Mouse (Mus musculus): ENCODE data around the gene Mustn1. TPM values are rescaled to one million over a fixed set of nuclear protein-coding genes. Genes with fewer than 3 reads are reported as not detected.

The Mustn1 gene
- polyA plus RNA-seq, 1 experiment from 2014 or later, result 1.1 TPM

GRCm38 (mm10) chr14:30875130-30875865 lies 3.7 kb upstream of the Mustn1 start:
- no peaks in the 10 kb centered on the region for H3K36me3 ChIP-seq (ENCODE audit: control insufficient read depth, insufficient read depth, low read length)

GRCm38 (mm10) chr14:30875955-30876354 lies 3.0 kb upstream of the Mustn1 start:
- no peak overlapping the region for H3K27ac ChIP-seq (replicated peaks; ENCODE audit: low read depth, low read length)
- no peak overlapping the region; the same call in 1 of the 2 replicates for H3K4me2 ChIP-seq (ENCODE audit: low read depth, severe bottlenecking)
- 85% methylated on average over 9 of the region's 9 CpGs for WGBS
- ATAC-seq (ENCODE audit: insufficient number of reproducible peaks, low FRiP score, low TSS enrichment, low read depth) (no peak), DNase-seq (ENCODE audit: low spot score) (no peak)
- H3K36me3 ChIP-seq (ENCODE audit: control insufficient read depth, insufficient read depth, low read length), result no peaks in the 10 kb centered on the region
- H3K4me1 ChIP-seq (ENCODE audit: control insufficient read depth, insufficient read depth, low read length), result 0 out of 2 replicates have a peak, but pooled peaks cover 3% of the 10 kb centered on the region
- H3K27me3 ChIP-seq (ENCODE audit: control insufficient read depth, insufficient read depth, low read length), result no peaks in the 10 kb centered on the region
- H3K9me3 ChIP-seq (ENCODE audit: control insufficient read depth, low read length), result no peaks in the 10 kb centered on the region
- H3K4me3 ChIP-seq (ENCODE audit: low read depth, low read length), result no peak overlapping the region
- H3K9ac ChIP-seq (ENCODE audit: low read length), result no peak overlapping the region

More at GRCm38 (mm10) chr14:30875130-30875865, 3.7 kb upstream of the Mustn1 start:
- 88% methylated on average over 12 of the region's 12 CpGs for WGBS
- no peaks in the 10 kb centered on the region for H3K27me3 ChIP-seq (ENCODE audit: control insufficient read depth, insufficient read depth, low read length)
- ATAC-seq (ENCODE audit: insufficient number of reproducible peaks, low FRiP score, low TSS enrichment, low read depth), result no peak
- H3K9me3 ChIP-seq (ENCODE audit: control insufficient read depth, low read length), result no peaks in the 10 kb centered on the region
- H3K4me3 ChIP-seq (ENCODE audit: low read depth, low read length), result no peak overlapping the region
- no peak overlapping the region for H3K27ac ChIP-seq (replicated peaks; ENCODE audit: low read depth, low read length)
- 0 out of 2 replicates have a peak, but pooled peaks cover 7% of the 10 kb centered on the region for H3K4me1 ChIP-seq (ENCODE audit: control insufficient read depth, insufficient read depth, low read length)
- DNase-seq (ENCODE audit: low spot score), result no peak
- H3K9ac ChIP-seq (ENCODE audit: low read length), result no peak overlapping the region
- no peak overlapping the region for H3K4me2 ChIP-seq (ENCODE audit: low read depth, severe bottlenecking)

- no peak overlapping the region for H3K27ac ChIP-seq (replicated peaks; ENCODE audit: low read depth, low read length)
- DNase-seq (ENCODE audit: low spot score), result no peak
- no peak for ATAC-seq (ENCODE audit: insufficient number of reproducible peaks, low FRiP score, low TSS enrichment, low read depth)
- WGBS, result 87% methylated on average over 10 of the region's 10 CpGs
- H3K4me1 ChIP-seq (ENCODE audit: control insufficient read depth, insufficient read depth, low read length), result no peaks in the 10 kb centered on the region
- no peaks in the 10 kb centered on the region for H3K27me3 ChIP-seq (ENCODE audit: control insufficient read depth, insufficient read depth, low read length)
- no peaks in the 10 kb centered on the region for H3K9me3 ChIP-seq (ENCODE audit: control insufficient read depth, low read length)
- no peak overlapping the region for H3K4me3 ChIP-seq (ENCODE audit: low read depth, low read length)
- H3K36me3 ChIP-seq (ENCODE audit: control insufficient read depth, insufficient read depth, low read length), result no peaks in the 10 kb centered on the region
- no peak overlapping the region for H3K9ac ChIP-seq (ENCODE audit: low read length)
- no peak overlapping the region; the same call in 1 of the 2 replicates for H3K4me2 ChIP-seq (ENCODE audit: low read depth, severe bottlenecking)
Observed at GRCm38 (mm10) chr14:30876451-30876850, 2.5 kb upstream of the Mustn1 start.

GRCm38 (mm10) chr14:30877827-30878226 lies 1.2 kb upstream of the Mustn1 start:
- no peaks in the 10 kb centered on the region for H3K9me3 ChIP-seq (ENCODE audit: control insufficient read depth, low read length)
- ATAC-seq (ENCODE audit: insufficient number of reproducible peaks, low FRiP score, low TSS enrichment, low read depth) (no peak), DNase-seq (ENCODE audit: low spot score) (no peak)
- no peaks in the 10 kb centered on the region for H3K36me3 ChIP-seq (ENCODE audit: control insufficient read depth, insufficient read depth, low read length)
- H3K4me2 ChIP-seq (ENCODE audit: low read depth, severe bottlenecking), result no peak overlapping the region
- 97% methylated on average over 3 of the region's 3 CpGs for WGBS
- H3K4me3 ChIP-seq (ENCODE audit: low read depth, low read length), result no peak overlapping the region
- no peak overlapping the region for H3K9ac ChIP-seq (ENCODE audit: low read length)
- no peak overlapping the region for H3K27ac ChIP-seq (replicated peaks; ENCODE audit: low read depth, low read length)
- no peaks in the 10 kb centered on the region for H3K4me1 ChIP-seq (ENCODE audit: control insufficient read depth, insufficient read depth, low read length)
- H3K27me3 ChIP-seq (ENCODE audit: control insufficient read depth, insufficient read depth, low read length), result no peaks in the 10 kb centered on the region

GRCm38 (mm10) chr14:30879794-30880193 lies 794 bp downstream of the Mustn1 start:
- no peaks in the 10 kb centered on the region for H3K36me3 ChIP-seq (ENCODE audit: control insufficient read depth, insufficient read depth, low read length)
- no peaks in the 10 kb centered on the region for H3K9me3 ChIP-seq (ENCODE audit: control insufficient read depth, low read length)
- no peak overlapping the region for H3K27ac ChIP-seq (replicated peaks; ENCODE audit: low read depth, low read length)
- H3K4me3 ChIP-seq (ENCODE audit: low read depth, low read length), result no peak overlapping the region
- ATAC-seq (ENCODE audit: insufficient number of reproducible peaks, low FRiP score, low TSS enrichment, low read depth) (no peak), DNase-seq (ENCODE audit: low spot score) (no peak)
- H3K4me2 ChIP-seq (ENCODE audit: low read depth, severe bottlenecking), result no peak overlapping the region
- 59% methylated on average over 9 of the region's 9 CpGs for WGBS
- H3K27me3 ChIP-seq (ENCODE audit: control insufficient read depth, insufficient read depth, low read length), result no peaks in the 10 kb centered on the region
- H3K4me1 ChIP-seq (ENCODE audit: control insufficient read depth, insufficient read depth, low read length), result no peaks in the 10 kb centered on the region
- no peak overlapping the region for H3K9ac ChIP-seq (ENCODE audit: low read length)

- Histone ChIP-seq H3K27ac (replicated peaks; ENCODE audit: low read depth, low read length) (no peak overlapping the region), H3K4me2 (ENCODE audit: low read depth, severe bottlenecking) (no peak overlapping the region), H3K4me1 (ENCODE audit: control insufficient read depth, insufficient read depth, low read length) (no peaks in the 10 kb centered on the region), H3K9me3 (ENCODE audit: control insufficient read depth, low read length) (no peaks in the 10 kb centered on the region), H3K27me3 (ENCODE audit: control insufficient read depth, insufficient read depth, low read length) (no peaks in the 10 kb centered on the region), H3K9ac (ENCODE audit: low read length) (no peak overlapping the region), H3K4me3 (ENCODE audit: low read depth, low read length) (no peak overlapping the region), H3K36me3 (ENCODE audit: control insufficient read depth, insufficient read depth, low read length) (no peaks in the 10 kb centered on the region)
- no peak for DNase-seq (ENCODE audit: low spot score)
- ATAC-seq (ENCODE audit: insufficient number of reproducible peaks, low FRiP score, low TSS enrichment, low read depth), result no peak
- 82% methylated on average over 8 of the region's 8 CpGs for WGBS
Observed at GRCm38 (mm10) chr14:30880251-30880650, 1.3 kb downstream of the Mustn1 start.

GRCm38 (mm10) chr14:30880811-30881717 lies 2.1 kb downstream of the Mustn1 start:
- H3K27ac ChIP-seq (replicated peaks; ENCODE audit: low read depth, low read length), result no peak overlapping the region
- H3K9ac ChIP-seq (ENCODE audit: low read length), result no peak overlapping the region
- no peaks in the 10 kb centered on the region for H3K36me3 ChIP-seq (ENCODE audit: control insufficient read depth, insufficient read depth, low read length)
- ATAC-seq (ENCODE audit: insufficient number of reproducible peaks, low FRiP score, low TSS enrichment, low read depth), result no peak
- H3K4me2 ChIP-seq (ENCODE audit: low read depth, severe bottlenecking), result no peak overlapping the region
- H3K9me3 ChIP-seq (ENCODE audit: control insufficient read depth, low read length), result no peaks in the 10 kb centered on the region
- H3K4me1 ChIP-seq (ENCODE audit: control insufficient read depth, insufficient read depth, low read length), result no peaks in the 10 kb centered on the region
- H3K4me3 ChIP-seq (ENCODE audit: low read depth, low read length), result no peak overlapping the region
- H3K27me3 ChIP-seq (ENCODE audit: control insufficient read depth, insufficient read depth, low read length), result no peaks in the 10 kb centered on the region
- WGBS, result 84% methylated on average over 17 of the region's 17 CpGs
- peak; percentile 60 for DNase-seq (ENCODE audit: low spot score)

GRCm38 (mm10) chr14:30881718-30882108 lies 2.7 kb downstream of the Mustn1 start:
- no peak overlapping the region for H3K4me2 ChIP-seq (ENCODE audit: low read depth, severe bottlenecking)
- no peak overlapping the region for H3K27ac ChIP-seq (replicated peaks; ENCODE audit: low read depth, low read length)
- no peaks in the 10 kb centered on the region for H3K27me3 ChIP-seq (ENCODE audit: control insufficient read depth, insufficient read depth, low read length)
- no peaks in the 10 kb centered on the region for H3K36me3 ChIP-seq (ENCODE audit: control insufficient read depth, insufficient read depth, low read length)
- no peak overlapping the region for H3K4me3 ChIP-seq (ENCODE audit: low read depth, low read length)
- 88% methylated on average over 3 of the region's 3 CpGs for WGBS
- H3K4me1 ChIP-seq (ENCODE audit: control insufficient read depth, insufficient read depth, low read length), result no peaks in the 10 kb centered on the region
- no peak overlapping the region for H3K9ac ChIP-seq (ENCODE audit: low read length)
- ATAC-seq (ENCODE audit: insufficient number of reproducible peaks, low FRiP score, low TSS enrichment, low read depth) (no peak), DNase-seq (ENCODE audit: low spot score) (no peak)
- H3K9me3 ChIP-seq (ENCODE audit: control insufficient read depth, low read length), result no peaks in the 10 kb centered on the region

Data from limb, embryonic 11.5 days (tissue).